Mouse (Mus musculus): Measurements from ENCODE around the gene Wdr76. TPM values are rescaled to one million over a fixed set of nuclear protein-coding genes. Genes with fewer than 3 reads are reported as not detected.

The Wdr76 gene
- 2.9 and 5.0 TPM in 2 replicates for polyA plus RNA-seq (2015; fragmentation: Nextera tagmentation; extraction: Ambion mirVana)

DNA sequence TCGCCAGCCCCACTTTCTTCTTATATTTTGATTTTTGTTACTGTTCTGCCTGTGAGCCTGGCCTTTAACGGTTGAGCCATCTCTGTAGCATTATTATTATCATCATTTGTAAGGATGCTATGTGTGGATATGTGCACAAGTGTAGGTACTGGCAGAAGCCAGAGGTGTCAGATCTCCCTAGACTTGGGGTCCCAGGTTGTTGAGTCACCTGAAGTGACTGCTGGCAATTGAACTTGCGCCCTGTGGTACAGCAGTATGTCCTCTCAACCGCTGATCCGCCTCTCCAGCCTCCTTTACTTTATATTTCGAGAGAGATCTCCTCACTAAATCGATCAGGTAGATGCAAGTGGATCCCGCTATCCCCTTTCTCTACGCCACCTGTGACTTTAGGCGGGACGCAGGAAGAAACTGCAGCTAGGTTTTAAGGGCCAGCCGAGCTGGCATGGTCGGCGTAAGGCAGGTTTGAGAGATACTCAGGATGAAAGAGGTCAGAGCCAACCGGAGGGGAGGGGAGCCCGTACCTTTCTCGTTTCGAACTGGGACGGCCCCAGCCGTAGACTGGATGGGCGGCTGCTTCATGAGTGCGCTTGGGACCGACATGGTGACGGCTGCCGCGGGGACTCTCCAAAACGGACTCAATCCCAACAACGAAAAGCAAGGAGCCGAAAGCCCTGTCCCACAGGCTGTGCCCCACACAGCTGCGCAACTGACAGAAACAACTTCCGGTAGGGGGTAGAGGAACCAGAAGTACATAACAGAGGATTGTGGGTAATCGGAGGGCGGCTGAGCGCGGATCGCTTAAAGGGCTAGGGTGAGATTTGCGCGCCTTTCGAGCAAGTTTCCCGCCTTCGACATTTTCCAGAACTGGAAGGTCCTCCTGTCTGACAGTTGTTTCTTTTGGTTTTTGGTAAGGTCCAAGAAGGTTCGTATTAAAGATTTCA lies at the start of gene Wdr76, which contains the start of gene Mfap1a:
Gene Wdr76 (plus strand): TSS at position 782 of the 941 bp plus-strand sequence.
Gene Mfap1a (minus strand): TSS at position 724 of the 941 bp plus-strand sequence.

DNA sequence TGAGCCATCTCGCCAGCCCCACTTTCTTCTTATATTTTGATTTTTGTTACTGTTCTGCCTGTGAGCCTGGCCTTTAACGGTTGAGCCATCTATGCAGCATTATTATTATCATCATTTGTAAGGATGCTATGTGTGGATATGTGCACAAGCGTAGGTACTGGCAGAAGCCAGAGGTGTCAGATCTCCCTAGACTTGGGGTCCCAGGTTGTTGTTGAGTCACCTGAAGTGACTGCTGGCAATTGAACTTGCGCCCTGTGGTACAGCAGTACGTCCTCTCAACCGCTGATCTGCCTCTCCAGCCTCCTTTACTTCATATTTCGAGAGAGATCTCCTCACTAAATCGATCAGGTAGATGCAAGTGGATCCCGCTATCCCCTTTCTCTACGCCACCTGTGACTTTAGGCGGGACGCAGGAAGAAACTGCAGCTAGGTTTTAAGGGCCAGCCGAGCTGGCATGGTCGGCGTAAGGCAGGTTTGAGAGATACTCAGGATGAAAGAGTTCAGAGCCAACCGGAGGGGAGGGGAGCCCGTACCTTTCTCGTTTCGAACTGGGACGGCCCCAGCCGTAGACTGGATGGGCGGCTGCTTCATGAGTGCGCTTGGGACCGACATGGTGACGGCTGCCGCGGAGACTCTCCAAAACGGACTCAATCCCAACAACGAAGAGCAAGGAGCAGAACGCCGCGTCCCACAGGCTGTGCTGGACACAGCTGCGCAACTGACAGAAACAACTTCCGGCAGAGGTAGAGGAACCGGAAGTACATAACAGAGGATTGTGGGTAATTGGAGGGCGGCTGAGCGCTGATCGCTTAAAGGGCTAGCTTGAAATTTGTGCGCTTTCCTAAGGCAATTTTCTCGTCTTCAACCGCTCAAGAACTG lies 33.0 kb upstream of the Wdr76 start, which contains the start of gene Mfap1b:
Gene Mfap1b (minus strand): TSS at position 767 of the 879 bp plus-strand sequence.

Other genes starting within 250 kb of the Wdr76 start
- gene Trp53bp1, start 235.3 kb upstream of the Wdr76 start, polyA plus RNA-seq (2015; fragmentation: Nextera tagmentation; extraction: Ambion mirVana) = 20.4 and 25.4 TPM in 2 replicates
- gene Map1a, start 217.1 kb upstream of the Wdr76 start, polyA plus RNA-seq (2015; fragmentation: Nextera tagmentation; extraction: Ambion mirVana) = 2.8 and 6.2 TPM in 2 replicates
- 9.3 and 11.4 TPM in 2 replicates for gene Ppip5k1, start 151.3 kb upstream of the Wdr76 start, polyA plus RNA-seq (2015; fragmentation: Nextera tagmentation; extraction: Ambion mirVana)
- gene Ckmt1, start 149.0 kb upstream of the Wdr76 start, polyA plus RNA-seq (2015; fragmentation: Nextera tagmentation; extraction: Ambion mirVana) = 6.4 and 19.6 TPM in 2 replicates
- not detected in 2 replicates for gene Strc, start 119.6 kb upstream of the Wdr76 start, polyA plus RNA-seq (2015; fragmentation: Nextera tagmentation; extraction: Ambion mirVana)
- 392 and 541 TPM in 2 replicates for gene Pdia3, start 92.9 kb upstream of the Wdr76 start, polyA plus RNA-seq (2015; fragmentation: Nextera tagmentation; extraction: Ambion mirVana)
- gene Catsper2, start 92.9 kb upstream of the Wdr76 start, polyA plus RNA-seq (2015; fragmentation: Nextera tagmentation; extraction: Ambion mirVana) = 1.6 and 3.3 TPM in 2 replicates
- gene Ell3, start 62.4 kb upstream of the Wdr76 start, polyA plus RNA-seq (2015; fragmentation: Nextera tagmentation; extraction: Ambion mirVana) = 0.43 and 1.2 TPM in 2 replicates
- gene Serf2, start 57.5 kb upstream of the Wdr76 start, polyA plus RNA-seq (2015; fragmentation: Nextera tagmentation; extraction: Ambion mirVana) = 441 and 474 TPM in 2 replicates
- 102 and 125 TPM in 2 replicates for gene Hypk, start 53.4 kb upstream of the Wdr76 start, polyA plus RNA-seq (2015; fragmentation: Nextera tagmentation; extraction: Ambion mirVana)
- gene Serinc4, start 49.9 kb upstream of the Wdr76 start, polyA plus RNA-seq (2015; fragmentation: Nextera tagmentation; extraction: Ambion mirVana) = 0.17 and 0.38 TPM in 2 replicates
- 45.3 and 47.8 TPM in 2 replicates for gene Mfap1b, start 32.7 kb upstream of the Wdr76 start, polyA plus RNA-seq (2015; fragmentation: Nextera tagmentation; extraction: Ambion mirVana)
- gene Mfap1a, start 58 bp upstream of the Wdr76 start, polyA plus RNA-seq (2015; fragmentation: Nextera tagmentation; extraction: Ambion mirVana) = 13.8 and 16.9 TPM in 2 replicates

Measured in adrenal gland, postnatal 0 days (tissue).